Mouse (Mus musculus): ENCODE data around the gene Dtx4. TPM values are rescaled to one million over a fixed set of nuclear protein-coding genes. Genes with fewer than 3 reads are reported as not detected.

The Dtx4 gene
- total RNA-seq, 2 experiments from 2014 or later = 38.9 to 41.4 TPM

DNA sequence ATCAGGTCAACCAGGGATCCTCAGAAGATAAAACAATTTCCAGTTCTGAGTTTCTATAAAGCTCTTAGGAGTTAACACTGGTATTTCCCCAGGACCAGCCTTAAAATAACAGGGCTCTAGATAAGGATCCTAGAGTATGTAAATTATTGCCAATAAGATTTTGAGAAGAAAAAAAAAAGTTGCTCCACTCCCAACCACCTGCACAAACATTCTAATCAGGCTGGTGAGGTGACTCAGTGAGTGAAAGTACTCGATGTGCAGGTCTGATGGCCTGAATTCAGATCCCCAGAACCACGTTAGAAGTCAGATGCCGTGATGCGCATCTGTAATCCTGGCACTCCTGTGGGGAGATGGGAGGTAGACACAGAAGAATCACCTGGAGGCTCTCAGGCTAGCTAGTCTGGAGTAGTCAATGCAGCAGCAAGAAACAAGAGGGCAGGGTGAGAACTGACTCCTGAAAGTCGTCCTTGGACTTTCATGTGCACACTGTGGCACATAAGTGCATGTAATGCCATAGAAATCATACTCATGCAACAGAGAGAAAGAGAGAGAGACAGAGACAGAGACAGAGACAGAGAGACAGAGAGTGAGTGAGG lies 28.8 kb downstream of the Dtx4 start:
- ATAC-seq (replicated peaks; ENCODE audit: poor library complexity) = no peak

DNA sequence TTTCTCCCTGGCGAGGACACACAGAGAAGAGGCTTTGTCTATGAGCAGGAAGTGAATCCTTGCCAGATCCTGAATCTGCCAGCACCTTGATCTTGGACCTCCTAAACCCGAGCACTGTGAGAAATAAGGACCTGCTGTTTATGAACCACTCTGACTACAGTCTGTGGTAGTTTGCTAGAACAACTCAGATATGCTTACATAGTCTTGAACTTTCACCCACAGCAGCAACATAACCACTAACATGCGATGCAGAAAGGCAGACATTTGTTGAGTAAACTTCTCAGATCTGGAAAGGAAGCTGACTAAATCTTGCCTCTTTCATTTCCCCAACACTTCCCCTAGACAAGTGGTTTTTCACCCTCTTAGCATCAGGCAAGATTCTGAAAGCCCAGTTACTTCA lies 29.4 kb downstream of the Dtx4 start:
- no peak for ATAC-seq (replicated peaks; ENCODE audit: poor library complexity)

DNA sequence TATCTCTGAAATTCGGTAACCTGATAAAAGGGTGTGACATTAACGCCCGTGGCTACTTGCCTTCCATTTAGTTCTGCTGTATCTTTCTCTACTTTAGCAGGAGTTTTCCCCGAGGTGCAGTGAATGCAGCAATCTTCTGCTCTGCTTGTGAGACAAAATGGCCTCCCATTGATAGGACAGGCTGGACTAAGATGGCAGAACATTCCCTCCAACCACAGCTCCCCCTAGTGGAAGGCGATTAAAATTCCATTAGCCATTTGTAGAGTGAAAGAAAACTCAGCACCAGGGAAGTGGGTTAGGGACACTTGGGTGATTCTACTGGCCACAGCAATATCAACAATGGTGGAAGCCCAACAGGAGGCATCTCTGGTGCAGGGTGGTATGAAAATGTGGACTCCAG lies 33.8 kb downstream of the Dtx4 start:
- ATAC-seq (replicated peaks; ENCODE audit: poor library complexity) = peak; percentile 43

DNA sequence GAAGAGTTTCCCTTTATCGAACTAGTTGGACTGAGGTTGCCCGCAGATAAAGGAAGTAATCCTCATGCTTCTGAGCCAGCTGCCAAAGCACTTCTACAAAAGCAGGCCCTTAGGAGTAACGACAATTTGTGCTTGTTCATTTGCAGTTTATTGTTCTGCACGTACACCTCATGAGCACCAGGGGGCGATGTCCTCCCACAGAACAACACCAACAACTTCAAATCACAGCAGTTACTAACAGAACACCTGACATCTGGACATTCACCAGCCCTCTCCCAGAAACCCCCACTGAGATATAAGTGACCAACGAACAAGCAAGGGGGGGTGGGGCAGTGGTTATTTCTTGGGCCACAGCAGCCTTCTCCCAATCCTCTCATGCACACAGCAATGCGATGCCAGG lies 35.0 kb downstream of the Dtx4 start:
- ATAC-seq (replicated peaks; ENCODE audit: poor library complexity) = peak; percentile 71

- ATAC-seq (replicated peaks; ENCODE audit: poor library complexity) = no peak
These were observed 35.6 kb downstream of the Dtx4 start for GRCm38 (mm10) chr19:12465530-12466144.

GRCm38 (mm10) chr19:12464674-12465073 lies 36.6 kb downstream of the Dtx4 start:
- ATAC-seq (replicated peaks; ENCODE audit: poor library complexity) = no peak

DNA sequence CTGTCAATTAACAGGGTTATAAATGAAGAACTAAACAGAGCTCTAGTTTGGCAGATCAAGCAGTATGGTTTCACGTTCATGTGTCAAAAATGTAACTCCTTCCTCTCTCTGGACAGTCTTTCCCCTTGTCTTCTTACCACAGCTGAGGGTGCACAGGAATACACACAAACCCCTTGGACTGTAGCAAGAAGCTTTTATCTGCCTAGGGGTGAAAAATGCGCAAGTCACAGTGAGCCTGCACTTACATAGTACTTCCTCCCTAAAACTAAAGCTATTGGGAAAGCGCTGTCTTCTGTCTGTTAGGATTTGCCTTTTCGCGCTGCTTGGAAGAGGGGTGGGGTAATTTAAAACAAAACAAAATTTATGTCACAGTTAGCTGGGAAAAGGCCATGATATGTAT lies 37.1 kb downstream of the Dtx4 start:
- ATAC-seq (replicated peaks; ENCODE audit: poor library complexity) = peak; percentile 65

- peak; percentile 46 for ATAC-seq (replicated peaks; ENCODE audit: poor library complexity)
These were observed 37.6 kb downstream of the Dtx4 start for GRCm38 (mm10) chr19:12463722-12464035.

DNA sequence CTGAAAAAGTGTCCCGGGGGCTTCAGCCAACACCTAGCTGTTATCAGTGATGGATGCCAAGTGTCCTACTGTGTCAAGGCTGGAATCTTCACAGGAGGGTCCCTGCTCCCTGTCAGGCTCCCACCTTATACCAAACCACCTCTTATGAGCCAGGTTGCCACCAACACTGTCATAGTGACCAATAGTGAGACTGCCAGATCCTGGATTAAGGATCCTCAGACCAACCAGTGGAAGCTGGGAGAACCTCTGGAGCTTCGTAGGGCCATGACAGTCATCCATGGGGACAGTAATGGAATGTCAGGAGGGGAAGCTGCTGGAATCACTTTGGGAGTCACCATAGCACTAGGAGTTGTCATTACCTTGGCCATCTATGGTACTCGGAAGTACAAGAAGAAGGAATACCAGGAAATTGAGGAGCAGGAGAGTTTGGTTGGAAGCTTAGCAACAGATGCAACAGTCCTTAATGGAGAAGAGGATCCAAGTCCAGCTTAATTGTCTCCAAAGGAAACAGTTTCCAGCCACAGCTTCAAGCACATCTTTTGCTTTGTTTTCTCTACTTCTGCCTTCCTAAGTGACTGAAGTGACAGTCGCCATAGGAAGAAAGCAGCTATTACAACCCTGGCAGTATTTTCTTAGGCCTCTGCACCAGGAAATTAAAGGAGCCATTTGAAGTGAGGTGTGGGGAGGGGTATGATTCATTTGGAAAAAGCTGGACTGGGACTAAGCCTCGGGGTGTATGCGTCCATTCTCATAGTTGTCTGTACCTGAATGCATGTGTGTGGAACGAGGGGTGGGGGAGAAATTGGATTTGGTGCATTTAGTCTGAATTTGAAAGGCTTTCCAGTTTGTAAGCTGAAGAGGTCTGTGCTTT lies 38.2 kb downstream of the Dtx4 start:
- no peak for ATAC-seq (replicated peaks; ENCODE audit: poor library complexity)

GRCm38 (mm10) chr19:12460282-12461249 lies 40.7 kb downstream of the Dtx4 start, which contains the start of gene Mpeg1:
Mpeg1 (plus strand) TSS chr19:12460779.
- ATAC-seq (replicated peaks; ENCODE audit: poor library complexity) = peak; percentile 52

DNA sequence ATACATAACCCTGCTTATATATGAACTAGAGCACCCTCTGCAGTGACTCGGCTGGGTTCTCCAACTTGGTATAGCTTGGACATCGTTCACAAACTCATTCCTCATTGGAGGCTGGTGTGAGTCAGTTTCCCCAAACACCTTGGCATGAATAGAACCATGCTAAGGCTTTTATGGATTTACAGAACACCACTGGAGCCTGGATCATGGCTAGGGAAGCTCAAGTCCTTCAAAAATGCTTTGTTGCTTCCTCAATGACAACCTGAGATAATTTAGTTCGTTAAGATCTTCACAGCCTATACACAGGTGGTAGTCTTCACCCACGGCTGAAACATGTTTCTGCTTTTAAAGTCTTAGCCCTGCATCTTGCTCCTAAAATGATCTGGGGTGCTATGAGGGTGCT lies 41.7 kb downstream of the Dtx4 start:
- no peak for ATAC-seq (replicated peaks; ENCODE audit: poor library complexity)

GRCm38 (mm10) chr19:12457401-12458066 lies 43.7 kb downstream of the Dtx4 start:
- peak; percentile 86 for ATAC-seq (replicated peaks; ENCODE audit: poor library complexity)

- ATAC-seq (replicated peaks; ENCODE audit: poor library complexity) = peak; percentile 86
These were observed 56.2 kb downstream of the Dtx4 start for GRCm38 (mm10) chr19:12445014-12445413.

- peak; percentile 76 for ATAC-seq (replicated peaks; ENCODE audit: poor library complexity)
These were observed 58.7 kb downstream of the Dtx4 start for GRCm38 (mm10) chr19:12442560-12442959.

GRCm38 (mm10) chr19:12440103-12440725 lies 61.0 kb downstream of the Dtx4 start:
- ATAC-seq (replicated peaks; ENCODE audit: poor library complexity) = peak; percentile 71

- ATAC-seq (replicated peaks; ENCODE audit: poor library complexity) = no peak
These were observed 61.7 kb downstream of the Dtx4 start for GRCm38 (mm10) chr19:12439581-12439980.

GRCm38 (mm10) chr19:12435750-12436524 lies 65.3 kb downstream of the Dtx4 start:
- no peak for ATAC-seq (replicated peaks; ENCODE audit: poor library complexity)

GRCm38 (mm10) chr19:12435011-12435416 lies 66.2 kb downstream of the Dtx4 start:
- ATAC-seq (replicated peaks; ENCODE audit: poor library complexity) = peak; percentile 78

DNA sequence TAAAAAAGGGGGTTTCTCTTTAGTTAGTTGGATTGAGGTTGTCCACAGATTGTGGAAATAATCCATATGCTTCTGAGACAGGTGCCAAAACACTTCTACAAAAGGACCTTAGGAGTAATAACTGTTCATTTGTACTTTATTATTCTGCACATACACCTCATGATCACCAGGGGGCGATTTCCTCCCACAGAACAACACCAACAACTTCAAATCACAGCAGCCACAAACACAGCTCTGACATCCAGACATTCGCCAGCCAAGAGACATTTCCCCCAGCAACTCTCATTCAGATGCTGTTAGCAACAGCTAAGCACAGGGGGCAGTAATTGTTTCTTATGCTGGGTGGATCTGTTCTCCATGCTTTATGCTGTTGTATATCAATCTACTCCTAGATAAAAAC lies 68.2 kb downstream of the Dtx4 start:
- ATAC-seq (replicated peaks; ENCODE audit: poor library complexity) = peak; percentile 54
